Mouse (Mus musculus) spleen, postnatal 0 days (tissue): ENCODE measurements around the gene Olfr967. TPM values are rescaled to one million over a fixed set of nuclear protein-coding genes. Genes with fewer than 3 reads are reported as not detected.

ENCODE experiments used
- polyA plus RNA-seq: library from polyadenylated mRNA; unstranded; fragments of >200 nt; fragmentation: Nextera tagmentation; extraction: Ambion mirVana; gene quantifications from 2 replicates; pipeline ENCODE4 v1.2.1, GENCODE M21; 2015

Olfr967 gene
- not detected in 2 replicates for polyA plus RNA-seq

DNA sequence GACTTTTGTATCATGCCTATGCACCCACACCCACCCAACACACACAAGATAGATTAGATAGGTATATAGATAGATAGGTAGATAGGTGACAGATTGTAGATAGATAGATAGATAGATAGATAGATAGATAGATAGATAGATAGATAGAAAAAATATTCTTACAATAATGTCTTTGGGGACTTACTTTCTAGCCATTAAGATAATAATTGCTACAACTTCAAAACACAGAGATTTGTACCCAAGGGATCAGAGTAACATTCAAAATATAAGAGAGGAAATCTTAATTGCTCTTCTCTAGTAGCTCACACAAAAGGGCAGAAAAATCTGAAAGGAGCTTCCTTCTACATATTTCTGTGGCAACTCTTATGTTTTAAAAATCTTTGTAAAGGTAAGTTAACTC is at the start of gene Olfr967:
Gene Olfr967, plus strand, starts transcription at position 301 of the 400 bp plus-strand sequence.

DNA sequence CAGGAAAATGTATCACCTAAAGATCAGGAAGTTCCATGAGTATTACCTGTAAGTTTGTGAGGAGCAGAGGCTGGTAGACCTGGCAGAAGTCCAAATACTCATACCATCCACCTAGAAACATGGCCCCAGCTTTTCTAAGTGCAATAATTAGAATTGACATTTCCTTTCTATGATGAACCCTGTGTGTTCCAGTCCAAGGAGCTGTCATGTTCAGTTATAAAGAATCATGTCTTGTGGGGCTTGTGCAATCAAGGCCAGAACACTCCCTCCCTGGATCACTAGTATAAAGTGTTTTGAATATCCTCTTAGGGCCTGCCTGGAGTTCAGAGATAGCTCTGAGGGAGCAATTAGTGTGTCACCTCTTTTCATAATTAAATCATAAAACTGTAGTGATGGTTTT is 39.0 kb upstream of the Olfr967 start, which contains the start of gene Olfr149:
Gene Olfr149, minus strand, starts transcription at position 101 of the 400 bp plus-strand sequence.

GRCm38 (mm10) chr9:39711053-39711452 is 35.0 kb upstream of the Olfr967 start, which contains the start of gene Olfr965:
TSS of gene Olfr965 (plus strand) at chr9:39711353.

GRCm38 (mm10) chr9:39730678-39731077 is 15.4 kb upstream of the Olfr967 start, which contains the start of gene Olfr150:
TSS of gene Olfr150 (plus strand) at chr9:39730978.

DNA sequence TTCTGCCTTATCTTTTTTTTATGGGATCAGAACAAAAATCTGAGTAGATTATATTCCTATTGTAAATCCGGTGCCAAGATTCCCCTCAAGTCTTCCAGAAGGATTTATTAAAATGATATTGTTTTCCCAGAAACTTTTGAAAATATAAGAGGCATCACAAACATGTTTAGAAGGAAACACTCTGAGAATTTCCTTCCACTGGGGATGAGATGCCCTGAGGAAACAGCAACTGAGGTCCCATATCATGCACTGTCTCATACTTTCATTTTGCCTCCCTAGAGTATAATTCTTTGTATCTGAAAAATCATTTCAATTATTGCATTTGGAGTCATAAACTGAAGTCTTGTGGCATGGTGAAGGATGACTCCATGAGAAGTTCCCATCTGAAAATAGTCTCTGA is 37.1 kb downstream of the Olfr967 start, which contains the start of gene Olfr968:
Gene Olfr968, minus strand, starts transcription at position 101 of the 400 bp plus-strand sequence.

DNA sequence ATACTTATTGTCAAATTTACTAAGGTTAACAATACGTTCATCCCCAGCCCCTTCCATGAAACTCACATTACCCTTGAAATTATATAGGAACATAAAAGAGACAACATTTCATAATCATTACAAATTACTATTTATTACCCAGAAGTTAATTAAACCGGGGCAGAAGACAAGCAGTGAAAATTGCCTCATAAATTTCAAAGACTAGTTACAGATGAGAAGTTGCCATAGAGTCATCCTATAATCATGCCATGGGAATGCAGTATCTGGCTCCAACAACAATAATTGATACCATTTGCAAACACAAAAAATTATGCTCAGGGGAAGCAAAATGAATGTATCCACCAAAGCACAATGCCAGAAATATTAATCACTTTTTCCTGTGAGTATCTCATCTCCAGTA is 44.5 kb downstream of the Olfr967 start, which contains the start of gene Olfr969:
Gene Olfr969, plus strand, starts transcription at position 388 of the 400 bp plus-strand sequence.

Other genes with a start within 250 kb of the Olfr967 start
- gene Olfr957, start 230.4 kb upstream of the Olfr967 start, polyA plus RNA-seq = not detected in 2 replicates
- not detected in 2 replicates for gene Olfr958, start 192.2 kb upstream of the Olfr967 start, polyA plus RNA-seq
- not detected in 2 replicates for gene Olfr959, start 170.7 kb upstream of the Olfr967 start, polyA plus RNA-seq
- 2.8 and 4.7 TPM in 2 replicates for gene AW551984, start 141.8 kb upstream of the Olfr967 start, polyA plus RNA-seq
- not detected in 2 replicates for gene Olfr148, start 135.6 kb upstream of the Olfr967 start, polyA plus RNA-seq
- not detected in 2 replicates for gene Olfr960, start 124.9 kb upstream of the Olfr967 start, polyA plus RNA-seq
- not detected in 2 replicates for gene Olfr961, start 101.2 kb upstream of the Olfr967 start, polyA plus RNA-seq
- gene Olfr963, start 79.0 kb upstream of the Olfr967 start, polyA plus RNA-seq = not detected in 2 replicates
- not detected in 2 replicates for gene Olfr149, start 39.1 kb upstream of the Olfr967 start, polyA plus RNA-seq
- gene Olfr965, start 34.9 kb upstream of the Olfr967 start, polyA plus RNA-seq = not detected in 2 replicates
- not detected in 2 replicates for gene Olfr150, start 15.3 kb upstream of the Olfr967 start, polyA plus RNA-seq
- not detected in 2 replicates for gene Olfr968, start 37.0 kb downstream of the Olfr967 start, polyA plus RNA-seq
- not detected in 2 replicates for gene Olfr969, start 44.7 kb downstream of the Olfr967 start, polyA plus RNA-seq
- gene Olfr970, start 62.6 kb downstream of the Olfr967 start, polyA plus RNA-seq = not detected in 2 replicates
- not detected in 2 replicates for gene Olfr971, start 90.6 kb downstream of the Olfr967 start, polyA plus RNA-seq
- not detected in 2 replicates for gene Olfr972, start 120.2 kb downstream of the Olfr967 start, polyA plus RNA-seq
- gene Olfr229, start 161.1 kb downstream of the Olfr967 start, polyA plus RNA-seq = not detected in 2 replicates
- gene Olfr974, start 191.3 kb downstream of the Olfr967 start, polyA plus RNA-seq = not detected in 2 replicates
- not detected in 2 replicates for gene Olfr975, start 205.8 kb downstream of the Olfr967 start, polyA plus RNA-seq
- not detected in 2 replicates for gene Olfr976, start 214.9 kb downstream of the Olfr967 start, polyA plus RNA-seq
- gene Olfr978, start 245.9 kb downstream of the Olfr967 start, polyA plus RNA-seq = not detected in 2 replicates